Mouse (Mus musculus): Measurements from ENCODE around the gene Nr6a1. TPM values are rescaled to one million over a fixed set of nuclear protein-coding genes. Genes with fewer than 3 reads are reported as not detected.

The Nr6a1 gene
- polyA plus RNA-seq, 1 experiment from 2014 or later: 4.9 TPM

DNA sequence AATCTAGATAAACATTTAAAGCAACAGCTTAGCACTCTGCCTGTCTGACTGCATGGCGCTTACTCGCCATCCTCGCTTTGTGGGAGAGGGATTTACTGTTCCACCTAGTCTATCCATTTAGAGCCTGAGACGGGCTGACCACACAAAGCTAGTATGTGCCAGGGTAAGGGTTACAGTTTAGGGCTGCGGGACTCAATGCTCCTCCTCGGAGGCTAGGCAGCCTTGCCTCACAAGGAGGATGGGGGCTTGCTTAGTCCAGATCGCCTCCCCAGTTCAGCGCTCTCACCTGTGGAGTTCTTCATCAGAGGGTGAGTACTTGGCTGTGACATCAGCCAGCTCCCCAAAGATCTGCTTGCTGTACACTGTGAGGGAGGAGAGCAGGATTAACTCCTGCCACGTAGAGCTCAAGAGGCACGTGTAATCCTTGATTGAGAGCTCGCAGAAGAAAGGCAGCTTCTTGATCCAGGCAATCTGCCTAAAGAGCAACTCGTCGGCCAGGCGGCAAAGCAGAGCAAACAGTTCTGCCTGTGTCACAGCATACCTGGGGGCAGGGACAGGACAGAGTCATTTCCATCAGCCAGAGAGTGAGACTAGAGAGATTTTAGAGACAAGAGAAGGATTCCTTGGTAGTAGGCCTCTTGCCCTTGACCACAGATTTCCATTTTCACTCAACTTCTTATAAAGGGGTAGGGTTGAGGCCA is 188.7 kb downstream of the Nr6a1 start:
- H3K27me3 ChIP-seq (replicated peaks; ENCODE audit: low read depth, poor library complexity, severe bottlenecking): no peaks in the 10 kb centered on the region
- DNase-seq (ENCODE audit: low spot score): no peak
- whole genome bisulfite sequencing: 86% methylated on average over 14 of the region's 14 CpGs

DNA sequence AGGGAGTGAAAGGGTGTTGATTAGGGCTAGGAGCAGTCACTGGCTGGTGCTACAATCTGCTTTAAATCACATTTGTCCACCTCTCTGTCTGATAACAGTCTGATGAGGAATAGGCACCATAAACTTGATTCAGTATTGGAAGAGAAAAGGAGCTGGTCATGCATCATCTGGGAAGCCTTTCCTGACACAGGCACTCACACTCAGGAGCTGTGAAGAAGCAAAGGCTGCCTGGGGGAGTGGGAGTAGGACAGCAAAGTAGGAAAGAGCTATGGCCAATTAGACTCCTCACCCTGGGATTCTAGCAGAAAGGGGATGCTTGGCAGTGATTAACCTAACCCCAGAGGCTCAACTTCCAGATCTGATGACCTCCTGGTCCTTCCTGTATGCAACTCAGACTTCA is 191.7 kb downstream of the Nr6a1 start:
- H3K36me3 ChIP-seq (replicated peaks): peaks cover 13% of the 10 kb centered on the region
- H3K27me3 ChIP-seq (replicated peaks; ENCODE audit: low read depth, poor library complexity, severe bottlenecking): no peaks in the 10 kb centered on the region
- no peaks in the 10 kb centered on the region for H3K9me3 ChIP-seq
- DNase-seq (ENCODE audit: low spot score): no peak
- no peak overlapping the region for H3K4me3 ChIP-seq
- peaks cover 6% of the 10 kb centered on the region; the same call in 1 of the 2 replicates for H3K4me1 ChIP-seq
- no peak overlapping the region for H3K27ac ChIP-seq (replicated peaks)

More for the DNA sequence above, 188.7 kb downstream of the Nr6a1 start:
- peaks cover 6% of the 10 kb centered on the region; the same call in 1 of the 2 replicates for H3K4me1 ChIP-seq
- no peak overlapping the region for H3K4me3 ChIP-seq
- peaks cover 12% of the 10 kb centered on the region; the same call in 1 of the 2 replicates for H3K36me3 ChIP-seq (replicated peaks)
- no peaks in the 10 kb centered on the region for H3K9me3 ChIP-seq
- no peak overlapping the region for H3K27ac ChIP-seq (replicated peaks)

DNA sequence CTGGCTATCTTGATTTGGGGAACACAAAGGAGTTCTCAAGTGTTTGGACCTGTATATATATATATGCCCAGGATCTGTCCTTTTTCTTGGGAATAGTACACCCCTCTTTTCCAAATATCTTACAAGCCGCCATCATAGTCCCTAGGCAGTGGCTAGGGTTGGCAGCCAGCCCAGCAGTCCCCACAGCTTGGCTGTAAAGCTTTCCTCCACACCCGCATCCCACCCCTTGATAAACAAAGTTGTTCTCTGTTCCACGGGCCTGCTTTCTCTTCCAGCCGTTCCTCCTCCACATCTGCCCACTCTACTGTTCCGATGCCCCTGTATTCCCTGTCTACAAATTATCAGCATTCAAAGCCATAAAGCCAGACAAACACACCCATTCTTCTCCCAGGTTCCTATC is 192.8 kb downstream of the Nr6a1 start:
- Histone ChIP-seq H3K27ac (replicated peaks) (no peak overlapping the region), H3K9me3 (no peaks in the 10 kb centered on the region), H3K4me1 (peaks cover 6% of the 10 kb centered on the region; the same call in 1 of the 2 replicates), H3K4me3 (no peak overlapping the region), H3K27me3 (replicated peaks; ENCODE audit: low read depth, poor library complexity, severe bottlenecking) (no peaks in the 10 kb centered on the region), H3K36me3 (replicated peaks) (peaks cover 19% of the 10 kb centered on the region)
- 83% methylated on average over 5 of the region's 5 CpGs for WGBS
- DNase-seq (ENCODE audit: low spot score): no peak

DNA sequence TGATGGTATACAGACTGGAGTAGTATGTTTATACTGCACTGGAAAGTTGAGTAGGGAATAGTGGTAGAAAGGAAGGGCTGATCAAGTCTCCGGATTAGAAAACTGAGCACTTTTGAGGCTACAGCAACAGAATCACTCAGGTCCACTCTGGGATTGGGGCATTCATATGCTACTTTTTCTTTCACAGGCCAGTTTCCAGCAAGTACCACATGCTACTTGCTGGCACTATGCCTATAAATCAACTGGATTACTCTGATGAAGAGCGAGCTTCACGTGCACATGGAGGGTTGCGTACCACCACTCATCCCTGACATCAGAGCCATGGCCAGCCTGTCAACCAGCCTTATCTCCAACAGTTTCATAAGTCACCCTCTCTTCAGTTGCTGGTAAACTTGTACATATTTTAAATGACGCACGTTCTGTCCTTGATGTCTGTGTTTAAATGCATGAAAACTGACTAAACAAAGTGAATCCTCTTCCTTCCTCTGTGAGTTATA is 197.1 kb downstream of the Nr6a1 start:
- H3K27ac ChIP-seq (replicated peaks): no peak overlapping the region

DNA sequence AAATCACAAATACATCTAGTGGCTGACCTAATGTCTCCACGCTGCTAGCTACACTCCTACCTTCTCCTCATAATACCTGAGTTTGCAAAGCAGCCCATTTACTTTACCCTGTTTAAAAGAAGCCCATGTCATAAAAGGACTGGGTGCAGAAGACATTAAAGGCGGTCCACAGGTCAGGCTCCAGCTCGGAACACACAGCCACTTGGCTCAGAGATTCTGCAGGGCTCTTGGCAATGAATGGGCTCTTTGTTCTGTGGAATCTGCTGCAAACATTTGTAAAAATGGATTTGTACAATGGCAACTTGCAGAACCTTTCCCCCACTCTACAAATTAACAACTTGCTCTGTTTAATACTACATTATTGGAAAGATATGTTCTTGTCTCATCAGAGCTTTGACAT is 202.1 kb downstream of the Nr6a1 start:
- H3K4me1 ChIP-seq: peaks cover 22% of the 10 kb centered on the region
- H3K27me3 ChIP-seq (replicated peaks; ENCODE audit: low read depth, poor library complexity, severe bottlenecking): no peaks in the 10 kb centered on the region
- peaks cover 14% of the 10 kb centered on the region for H3K36me3 ChIP-seq (replicated peaks)
- 39% methylated on average over 3 of the region's 3 CpGs for WGBS
- H3K9me3 ChIP-seq: no peaks in the 10 kb centered on the region
- H3K4me3 ChIP-seq: no peak overlapping the region
- DNase-seq (ENCODE audit: low spot score): no peak
- H3K27ac ChIP-seq (replicated peaks): no peak overlapping the region

More for the DNA sequence above, 197.1 kb downstream of the Nr6a1 start:
- peaks cover 21% of the 10 kb centered on the region for H3K36me3 ChIP-seq (replicated peaks)
- H3K27me3 ChIP-seq (replicated peaks; ENCODE audit: low read depth, poor library complexity, severe bottlenecking): no peaks in the 10 kb centered on the region
- 96% methylated on average over 6 of the region's 6 CpGs for WGBS
- H3K9me3 ChIP-seq: no peaks in the 10 kb centered on the region
- no peak overlapping the region for H3K4me3 ChIP-seq
- no peak for DNase-seq (ENCODE audit: low spot score)
- H3K4me1 ChIP-seq: peaks cover 10% of the 10 kb centered on the region; the same call in 1 of the 2 replicates

DNA sequence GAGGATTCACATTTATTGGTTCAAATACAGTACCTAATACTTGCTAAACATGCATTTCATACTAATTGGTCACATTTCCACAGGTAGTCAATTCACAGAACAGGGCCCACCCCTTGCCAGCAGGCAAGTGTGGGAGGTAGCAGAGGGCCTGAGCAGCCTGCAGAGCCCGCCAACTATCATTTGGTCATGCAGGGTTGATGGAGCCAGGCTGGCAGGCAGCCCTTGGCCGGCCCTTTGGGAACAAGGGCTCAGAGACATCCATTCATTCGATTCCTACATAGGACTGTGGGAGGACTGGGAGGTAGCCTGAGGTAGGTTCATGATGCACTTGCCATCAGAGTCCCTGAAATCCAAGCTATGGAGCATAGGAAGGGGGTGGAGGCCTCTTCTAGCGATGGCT is 204.1 kb downstream of the Nr6a1 start:
- peaks cover 41% of the 10 kb centered on the region for H3K4me1 ChIP-seq
- H3K9me3 ChIP-seq: no peaks in the 10 kb centered on the region
- peaks cover 5% of the 10 kb centered on the region; the same call in 1 of the 2 replicates for H3K27me3 ChIP-seq (replicated peaks; ENCODE audit: low read depth, poor library complexity, severe bottlenecking)
- no peak for DNase-seq (ENCODE audit: low spot score)
- H3K4me3 ChIP-seq: no peak overlapping the region
- no peak overlapping the region for H3K27ac ChIP-seq (replicated peaks)
- 84% methylated on average over 4 of the region's 4 CpGs for WGBS
- peaks cover 4% of the 10 kb centered on the region; the same call in 1 of the 2 replicates for H3K36me3 ChIP-seq (replicated peaks)

DNA sequence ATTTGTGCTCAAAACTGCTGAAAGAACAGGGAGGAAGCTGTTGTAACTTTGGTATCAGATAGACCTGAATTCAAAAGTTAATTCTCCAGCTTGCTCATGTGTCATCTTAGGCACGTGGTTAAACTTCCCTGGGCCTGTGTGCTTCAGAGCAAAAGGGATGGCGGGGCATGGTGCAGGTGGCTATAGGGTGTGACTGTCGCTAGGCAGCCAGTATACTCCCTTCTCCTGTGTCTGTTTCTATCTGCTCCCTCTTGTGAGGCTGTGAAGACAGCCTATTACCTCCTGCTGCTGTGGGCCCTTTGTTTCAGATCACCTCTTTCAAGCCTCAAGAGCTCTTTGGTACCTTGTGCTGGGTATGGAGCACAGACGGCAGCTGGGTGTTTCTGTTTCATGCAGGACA is 205.4 kb downstream of the Nr6a1 start:
- Histone ChIP-seq H3K27me3 (replicated peaks; ENCODE audit: low read depth, poor library complexity, severe bottlenecking) (peaks cover 13% of the 10 kb centered on the region; the same call in 1 of the 2 replicates), H3K9me3 (no peaks in the 10 kb centered on the region), H3K27ac (replicated peaks) (no peak overlapping the region), H3K36me3 (replicated peaks) (no peaks in the 10 kb centered on the region), H3K4me1 (peaks cover 44% of the 10 kb centered on the region), H3K4me3 (no peak overlapping the region)
- 54% methylated on average over 4 of the region's 4 CpGs for WGBS
- DNase-seq (ENCODE audit: low spot score): no peak

DNA sequence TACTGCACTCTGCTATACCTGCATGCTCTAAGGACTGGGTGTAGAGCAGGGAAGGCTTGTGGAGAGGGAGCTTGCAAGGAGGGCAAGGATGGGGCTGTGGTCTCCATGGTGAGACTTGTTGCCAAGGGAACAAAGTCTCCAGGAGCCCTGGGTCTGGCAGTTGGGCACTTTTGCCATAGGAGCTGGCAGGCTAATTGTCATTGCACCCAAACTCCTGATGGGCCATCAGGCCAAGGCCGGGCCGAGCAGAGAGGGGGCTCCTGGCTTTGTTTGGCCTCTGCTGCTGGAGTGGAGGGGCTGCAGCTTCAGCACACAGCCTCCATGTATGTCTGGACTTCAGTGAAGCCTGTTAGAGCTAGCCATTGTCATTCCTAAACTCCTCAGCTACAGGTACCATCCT is 206.8 kb downstream of the Nr6a1 start:
- H3K9me3 ChIP-seq: no peaks in the 10 kb centered on the region
- H3K27me3 ChIP-seq (replicated peaks; ENCODE audit: low read depth, poor library complexity, severe bottlenecking): peaks cover 20% of the 10 kb centered on the region; the same call in 1 of the 2 replicates
- H3K27ac ChIP-seq (replicated peaks): 0 out of 2 replicates have a peak overlapping the region, but pooled peaks have one; percentile 10
- H3K36me3 ChIP-seq (replicated peaks): no peaks in the 10 kb centered on the region
- DNase-seq (ENCODE audit: low spot score): no peak
- WGBS: 84% methylated on average over 2 of the region's 2 CpGs
- H3K4me3 ChIP-seq: no peak overlapping the region
- peaks cover 37% of the 10 kb centered on the region for H3K4me1 ChIP-seq

DNA sequence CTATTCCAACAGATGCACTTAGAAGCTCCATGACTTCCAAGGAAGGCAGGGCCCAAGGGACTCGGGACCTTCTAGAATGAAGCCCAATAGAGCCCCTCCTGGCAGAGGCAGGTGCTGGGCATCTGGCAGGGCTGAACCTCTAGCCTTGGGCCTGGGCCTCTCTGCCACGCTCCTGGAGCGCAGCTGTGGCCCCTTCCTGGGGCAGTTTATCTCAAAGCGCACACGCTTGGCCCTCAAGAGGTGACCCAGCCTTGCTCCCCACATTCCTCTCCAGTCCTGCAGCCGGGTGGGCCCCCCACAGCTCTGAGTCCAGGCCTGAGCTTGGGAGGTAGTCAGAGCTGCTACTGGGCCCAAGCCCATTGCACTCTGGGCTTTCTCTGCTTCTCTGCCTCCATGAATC is 208.1 kb downstream of the Nr6a1 start:
- H3K27me3 ChIP-seq (replicated peaks; ENCODE audit: low read depth, poor library complexity, severe bottlenecking): peaks cover 30% of the 10 kb centered on the region
- H3K27ac ChIP-seq (replicated peaks): no peak overlapping the region
- H3K9me3 ChIP-seq: no peaks in the 10 kb centered on the region
- H3K4me3 ChIP-seq: no peak overlapping the region
- 76% methylated on average over 6 of the region's 6 CpGs for WGBS
- no peak for DNase-seq (ENCODE audit: low spot score)
- H3K4me1 ChIP-seq: peaks cover 28% of the 10 kb centered on the region
- no peaks in the 10 kb centered on the region for H3K36me3 ChIP-seq (replicated peaks)

DNA sequence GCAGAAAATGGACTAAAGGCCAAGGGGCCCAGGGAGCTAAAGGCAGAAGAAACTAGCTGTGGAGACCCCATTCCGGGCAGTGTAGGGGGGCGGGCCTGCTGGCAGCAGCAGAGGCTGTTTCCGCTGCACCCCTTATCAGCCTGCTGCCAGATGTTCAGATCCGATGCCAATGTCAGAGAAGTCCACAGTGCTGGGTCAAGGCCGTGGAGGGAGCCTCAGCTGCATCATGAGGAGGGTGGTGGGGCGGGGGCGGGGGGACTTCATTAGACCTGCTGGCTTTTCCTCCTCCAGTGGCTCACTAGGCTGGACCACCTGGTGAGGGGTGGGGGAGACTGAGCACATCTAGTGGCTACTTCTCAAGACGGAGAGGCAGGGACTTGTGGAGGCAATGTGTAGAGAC is 208.8 kb downstream of the Nr6a1 start:
- WGBS: 73% methylated on average over 8 of the region's 8 CpGs
- Histone ChIP-seq H3K9me3 (no peaks in the 10 kb centered on the region), H3K27ac (replicated peaks) (no peak overlapping the region), H3K4me1 (peaks cover 25% of the 10 kb centered on the region), H3K36me3 (replicated peaks) (no peaks in the 10 kb centered on the region), H3K4me3 (no peak overlapping the region), H3K27me3 (replicated peaks; ENCODE audit: low read depth, poor library complexity, severe bottlenecking) (peaks cover 36% of the 10 kb centered on the region)
- DNase-seq (ENCODE audit: low spot score): no peak

DNA sequence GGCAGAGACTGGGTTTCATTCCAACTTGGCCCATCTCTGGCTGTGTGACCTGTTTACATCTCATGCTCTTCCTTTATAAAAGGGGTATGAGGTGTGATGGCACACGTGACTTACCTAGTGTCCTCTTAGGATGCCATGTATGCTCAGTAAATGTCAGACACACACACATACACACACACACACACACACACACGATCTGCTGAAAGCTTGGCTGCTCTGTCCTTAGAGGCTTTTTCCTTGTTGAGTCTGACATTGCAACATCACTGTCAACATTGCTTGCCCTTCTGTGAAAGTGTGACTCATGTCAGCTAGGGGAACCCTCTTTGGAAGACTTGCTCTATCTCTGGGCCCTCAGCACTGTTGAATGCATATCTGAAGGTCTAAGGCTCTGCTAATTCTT is 210.1 kb downstream of the Nr6a1 start:
- Histone ChIP-seq H3K4me3 (no peak overlapping the region), H3K27me3 (replicated peaks; ENCODE audit: low read depth, poor library complexity, severe bottlenecking) (peaks cover 49% of the 10 kb centered on the region), H3K4me1 (peaks cover 25% of the 10 kb centered on the region), H3K27ac (replicated peaks) (no peak overlapping the region), H3K9me3 (no peaks in the 10 kb centered on the region), H3K36me3 (replicated peaks) (no peaks in the 10 kb centered on the region)
- no peak for DNase-seq (ENCODE audit: low spot score)
- WGBS: 89% methylated on average over 2 of the region's 2 CpGs

DNA sequence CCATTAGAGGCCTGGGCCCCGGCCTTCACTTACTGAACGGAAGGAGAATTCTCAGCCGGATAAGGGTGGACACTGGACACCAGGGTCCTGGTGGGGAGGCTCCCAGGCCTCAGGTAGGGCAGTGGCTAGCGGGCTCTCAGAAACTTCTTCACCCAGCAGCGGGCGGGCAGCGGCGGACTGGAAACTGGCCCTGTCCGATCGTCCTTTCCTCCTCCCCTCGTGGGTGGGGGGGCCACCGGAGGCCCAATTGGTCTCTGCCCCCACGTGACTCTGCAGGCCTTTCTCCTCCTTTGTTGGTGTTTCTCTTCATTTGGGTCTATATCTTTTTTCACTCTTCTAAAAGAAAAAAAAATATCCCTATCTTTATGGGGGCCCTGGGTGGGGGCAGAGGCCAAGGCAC is 213.2 kb downstream of the Nr6a1 start, which contains the start of gene Nr5a1:
TSS of gene Nr5a1 (minus strand) at position 219 of the 400 bp plus-strand sequence.
- H3K9me3 ChIP-seq: no peaks in the 10 kb centered on the region
- no peaks in the 10 kb centered on the region for H3K36me3 ChIP-seq (replicated peaks)
- peaks cover 34% of the 10 kb centered on the region for H3K4me1 ChIP-seq
- WGBS: 91% methylated on average over 13 of the region's 13 CpGs
- H3K4me3 ChIP-seq: no peak within 1 kb of the TSS
- H3K27me3 ChIP-seq (replicated peaks; ENCODE audit: low read depth, poor library complexity, severe bottlenecking): peaks cover 80% of the 10 kb centered on the region
- no peak for DNase-seq (ENCODE audit: low spot score)
- no peak within 1 kb of the TSS for H3K27ac ChIP-seq (replicated peaks)

DNA sequence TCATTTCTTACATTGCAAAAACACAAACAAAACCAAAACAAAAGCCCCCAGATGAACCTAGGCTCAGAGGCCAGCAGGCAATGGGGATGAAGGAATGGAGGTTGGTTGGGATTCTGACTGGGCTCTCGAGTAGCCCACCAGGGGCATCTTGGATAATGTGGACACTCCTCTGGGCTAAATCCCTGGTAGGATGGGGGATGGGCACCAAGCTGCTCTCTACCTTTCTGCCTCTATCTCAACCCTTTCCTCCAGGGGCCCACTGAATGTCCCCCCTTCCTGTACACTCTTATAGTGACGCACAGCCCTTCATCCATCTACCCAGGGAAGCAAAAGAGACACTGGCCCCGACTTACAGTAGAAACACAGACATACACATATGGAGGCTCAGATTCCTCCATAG is 213.9 kb downstream of the Nr6a1 start:
- H3K27me3 ChIP-seq (replicated peaks; ENCODE audit: low read depth, poor library complexity, severe bottlenecking): peaks cover 85% of the 10 kb centered on the region
- no peaks in the 10 kb centered on the region for H3K9me3 ChIP-seq
- H3K4me1 ChIP-seq: peaks cover 26% of the 10 kb centered on the region
- H3K4me3 ChIP-seq: no peak overlapping the region
- no peak overlapping the region for H3K27ac ChIP-seq (replicated peaks)
- WGBS: 70% methylated on average over 3 of the region's 3 CpGs
- no peaks in the 10 kb centered on the region for H3K36me3 ChIP-seq (replicated peaks)
- DNase-seq (ENCODE audit: low spot score): no peak
